Mouse (Mus musculus): Measurements from ENCODE around the gene Tgm5. TPM values are rescaled to one million over a fixed set of nuclear protein-coding genes. Genes with fewer than 3 reads are reported as not detected.
"Not testable (repeated sequence)": the region's sequence is repeated elsewhere in the genome, so short reads cannot be mapped to it uniquely, and the experiment has no call there.

Tgm5 gene
- total RNA-seq, 2 experiments from 2014 or later, result not detected

DNA sequence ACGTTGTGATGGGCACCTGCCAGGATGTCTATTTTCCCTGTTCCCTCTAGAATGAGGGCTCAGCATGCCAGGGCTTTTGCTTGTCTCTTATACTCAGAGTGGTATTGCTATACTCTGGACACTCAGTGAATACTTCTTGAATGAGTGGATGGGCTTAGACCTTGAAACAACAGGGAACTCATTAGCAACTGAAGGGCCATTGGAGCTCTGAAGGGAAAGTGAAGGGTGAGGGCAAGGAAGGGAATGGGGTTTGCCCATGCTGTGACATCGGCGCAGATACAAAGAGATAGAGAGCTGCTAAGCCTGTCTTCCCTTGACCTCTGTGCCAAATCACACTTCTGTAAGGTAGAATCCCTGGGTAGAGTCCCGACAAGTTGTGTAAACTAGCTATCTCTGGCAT is 40.0 kb downstream of the Tgm5 start:
- no peak for ATAC-seq (replicated peaks; ENCODE audit: poor library complexity, severe bottlenecking)

DNA sequence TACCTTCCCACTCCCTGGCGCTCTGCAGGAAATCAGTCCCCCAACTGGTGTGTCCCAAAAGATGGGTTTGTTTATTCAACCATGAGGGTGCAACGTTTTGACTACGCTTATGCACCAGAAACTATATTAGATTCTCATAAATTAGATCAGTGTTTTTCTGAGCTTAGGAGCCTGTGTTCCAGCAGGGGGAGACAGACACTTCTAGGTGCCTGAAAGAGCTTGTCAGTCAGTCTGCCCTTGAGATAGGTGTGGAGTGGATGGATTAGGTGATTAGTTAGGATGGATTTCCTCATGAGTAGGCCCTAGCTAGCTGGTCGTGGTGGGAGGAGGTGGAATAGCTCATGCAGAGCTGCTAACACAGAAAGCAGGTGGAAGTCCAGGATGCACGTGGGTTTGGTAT is 44.5 kb downstream of the Tgm5 start:
- no peak for ATAC-seq (replicated peaks; ENCODE audit: poor library complexity, severe bottlenecking)

GRCm38 (mm10) chr2:121039382-121039781 is 46.3 kb downstream of the Tgm5 start:
- no peak for ATAC-seq (replicated peaks; ENCODE audit: poor library complexity, severe bottlenecking)

GRCm38 (mm10) chr2:121038851-121039250 is 46.8 kb downstream of the Tgm5 start:
- ATAC-seq (replicated peaks; ENCODE audit: poor library complexity, severe bottlenecking), result not testable (repeated sequence)

GRCm38 (mm10) chr2:121036733-121037341 is 48.8 kb downstream of the Tgm5 start, which contains the start of gene Epb42:
Epb42 (minus strand) TSS chr2:121037072.
- ATAC-seq (replicated peaks; ENCODE audit: poor library complexity, severe bottlenecking), result no peak

DNA sequence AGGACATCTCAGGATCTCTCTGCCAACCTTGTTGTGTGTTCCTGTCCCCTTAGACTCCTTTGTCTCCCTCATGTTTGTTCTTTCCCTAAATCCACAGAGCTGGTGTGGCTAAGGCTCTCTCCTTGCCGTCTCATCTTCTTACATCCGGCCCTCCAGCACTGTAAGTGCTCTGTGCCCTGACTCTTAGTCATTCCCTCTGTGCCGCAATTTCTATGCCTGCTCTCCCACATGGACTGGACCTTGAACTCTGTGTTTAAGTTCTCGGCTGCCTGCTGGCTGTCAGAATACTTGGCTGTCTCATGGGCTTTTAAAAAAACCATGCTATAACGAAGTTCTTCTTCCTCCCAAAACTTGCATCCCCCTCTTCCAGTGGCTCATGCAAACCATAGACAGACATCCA is 62.7 kb downstream of the Tgm5 start:
- ATAC-seq (replicated peaks; ENCODE audit: poor library complexity, severe bottlenecking), result no peak

DNA sequence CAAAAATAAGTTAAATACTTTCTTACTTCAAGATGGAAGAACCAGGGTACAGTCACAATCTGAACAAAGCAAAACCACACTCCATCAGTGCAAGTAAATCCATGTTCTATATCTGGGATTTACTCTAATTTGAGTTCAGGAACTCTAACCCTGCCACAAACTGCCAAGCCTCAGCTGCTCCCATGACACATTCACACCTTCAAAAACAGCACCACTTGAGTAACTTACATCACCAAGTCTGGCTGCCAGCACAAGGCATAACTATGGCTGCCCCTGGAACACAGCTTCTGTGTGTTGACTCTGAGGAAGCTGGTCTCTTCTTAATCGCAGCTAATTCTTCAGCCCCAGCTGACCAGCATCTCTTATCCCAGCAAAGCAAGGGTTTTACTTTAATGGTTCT is 68.5 kb downstream of the Tgm5 start:
- no peak for ATAC-seq (replicated peaks; ENCODE audit: poor library complexity, severe bottlenecking)

DNA sequence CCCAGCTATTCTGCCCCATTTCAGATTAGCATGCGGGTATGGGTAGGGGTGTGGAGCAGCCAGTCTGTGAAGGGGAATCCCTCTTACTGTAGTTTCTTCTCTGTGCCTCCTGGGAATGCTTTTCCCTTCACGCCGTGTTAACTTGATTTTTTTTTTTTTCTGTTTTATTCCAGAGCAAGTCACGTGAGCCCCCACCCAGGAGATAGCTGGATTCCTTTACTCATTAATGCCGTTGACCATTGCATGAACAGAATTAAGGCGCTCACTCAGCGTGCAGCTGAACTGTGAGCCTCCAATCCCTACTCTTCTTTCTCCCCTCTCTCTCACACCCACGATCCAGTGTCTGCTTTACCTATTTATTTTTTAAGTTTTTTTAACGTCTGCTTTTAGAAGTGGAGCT is 69.4 kb downstream of the Tgm5 start:
- ATAC-seq (replicated peaks; ENCODE audit: poor library complexity, severe bottlenecking), result no peak

DNA sequence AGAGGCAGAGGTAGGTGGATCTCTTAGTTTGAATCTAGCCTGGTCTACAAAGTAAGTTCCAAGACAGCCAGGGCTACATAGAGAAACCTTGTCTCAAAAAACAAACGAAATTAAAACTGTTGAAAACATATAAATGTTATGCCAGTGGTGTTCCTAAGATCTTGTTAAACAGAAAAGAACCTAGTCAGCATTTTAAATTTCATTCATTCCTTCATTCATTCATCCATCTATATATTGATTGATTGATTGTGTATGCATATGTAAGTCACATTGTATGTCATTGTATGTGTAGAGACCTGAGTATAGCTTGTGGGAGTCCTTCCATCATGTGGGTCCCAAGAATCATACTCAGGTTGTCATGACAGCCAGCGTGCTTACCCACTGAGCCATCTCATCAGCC is 70.1 kb downstream of the Tgm5 start:
- ATAC-seq (replicated peaks; ENCODE audit: poor library complexity, severe bottlenecking), result no peak

GRCm38 (mm10) chr2:121012676-121013075 is 73.0 kb downstream of the Tgm5 start:
- ATAC-seq (replicated peaks; ENCODE audit: poor library complexity, severe bottlenecking), result no peak

GRCm38 (mm10) chr2:121009071-121009677 is 76.5 kb downstream of the Tgm5 start:
- ATAC-seq (replicated peaks; ENCODE audit: poor library complexity, severe bottlenecking), result no peak

DNA sequence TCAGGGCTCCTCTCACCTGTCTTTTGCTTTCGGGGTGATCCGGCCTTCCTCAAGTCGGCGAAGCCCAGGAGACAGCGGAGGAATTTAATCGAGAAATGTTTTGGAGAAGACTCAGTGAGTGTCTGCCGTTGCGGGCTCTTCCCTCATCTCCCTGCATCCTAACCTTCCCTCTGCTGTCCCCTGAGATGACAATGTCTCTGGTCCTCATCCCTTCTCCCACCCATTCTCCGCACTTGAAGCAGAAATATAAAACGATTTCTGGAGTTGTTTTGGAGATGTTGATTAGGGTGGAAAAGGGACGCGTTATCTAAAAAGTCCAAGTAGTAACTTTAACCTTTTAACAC is 77.0 kb downstream of the Tgm5 start:
- peak; percentile 5; the same call in 1 of the 2 replicates for ATAC-seq (replicated peaks; ENCODE audit: poor library complexity, severe bottlenecking)

GRCm38 (mm10) chr2:121007925-121008663 is 77.5 kb downstream of the Tgm5 start, which contains the start of gene Ccndbp1:
Ccndbp1 (plus strand) TSS chr2:121008403.
- peak; percentile 98 for ATAC-seq (replicated peaks; ENCODE audit: poor library complexity, severe bottlenecking)

DNA sequence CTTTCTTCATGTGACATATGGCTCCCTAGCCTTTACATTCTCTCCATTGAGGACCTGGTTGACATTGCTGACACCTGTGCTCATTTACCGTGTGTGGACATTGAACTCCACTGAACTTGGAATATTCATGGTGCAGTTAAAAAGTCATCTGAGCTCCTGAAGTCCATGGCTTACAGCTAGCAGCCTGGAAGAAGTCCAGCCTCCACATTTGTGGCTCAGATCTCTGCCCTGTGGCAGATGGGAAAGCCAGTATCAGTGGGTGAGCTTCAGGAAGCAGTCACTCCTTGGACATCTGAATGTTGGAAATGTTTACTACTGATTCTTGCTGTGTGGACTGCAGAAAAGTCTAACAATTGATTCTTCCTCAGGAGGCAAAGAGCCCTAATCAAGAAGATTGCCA is 78.7 kb downstream of the Tgm5 start:
- no peak for ATAC-seq (replicated peaks; ENCODE audit: poor library complexity, severe bottlenecking)

DNA sequence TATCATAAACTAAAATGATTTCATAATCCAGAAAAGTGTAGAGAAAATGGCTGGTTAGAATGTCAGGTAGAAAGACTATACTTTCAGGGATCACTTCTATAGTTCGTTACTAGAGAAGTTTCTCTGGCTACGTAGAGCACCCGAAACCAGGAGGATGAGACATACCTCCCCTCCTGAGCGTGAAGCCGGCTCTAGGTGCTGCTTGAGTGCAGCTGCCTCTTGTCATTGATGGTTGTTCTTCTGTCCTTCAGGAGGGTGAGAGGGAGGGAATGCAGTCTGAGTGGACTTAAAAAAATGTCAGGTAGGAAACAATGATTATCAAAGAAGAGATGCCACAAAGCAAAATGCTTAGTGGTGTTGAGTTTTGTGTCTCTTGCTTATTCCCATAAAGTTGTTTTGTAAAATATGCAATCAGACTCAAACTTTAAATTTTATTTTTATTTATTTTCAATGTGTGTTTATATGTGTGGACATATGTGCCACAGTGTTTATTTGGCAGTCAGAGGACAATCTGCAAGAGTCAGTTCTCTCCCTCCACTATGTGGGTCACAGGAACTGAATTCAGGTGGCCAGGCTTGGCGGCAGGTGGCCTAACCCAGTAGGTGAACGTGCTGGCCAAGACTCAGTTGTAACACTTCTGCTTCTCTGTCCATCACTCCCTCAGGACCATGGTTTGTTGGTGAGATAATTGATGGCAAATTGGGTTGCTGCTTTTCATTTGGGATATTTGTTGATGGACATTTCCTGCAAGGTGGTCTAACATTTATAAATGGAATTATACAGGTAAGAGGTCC is 81.4 kb downstream of the Tgm5 start:
- no peak for ATAC-seq (replicated peaks; ENCODE audit: poor library complexity, severe bottlenecking)

DNA sequence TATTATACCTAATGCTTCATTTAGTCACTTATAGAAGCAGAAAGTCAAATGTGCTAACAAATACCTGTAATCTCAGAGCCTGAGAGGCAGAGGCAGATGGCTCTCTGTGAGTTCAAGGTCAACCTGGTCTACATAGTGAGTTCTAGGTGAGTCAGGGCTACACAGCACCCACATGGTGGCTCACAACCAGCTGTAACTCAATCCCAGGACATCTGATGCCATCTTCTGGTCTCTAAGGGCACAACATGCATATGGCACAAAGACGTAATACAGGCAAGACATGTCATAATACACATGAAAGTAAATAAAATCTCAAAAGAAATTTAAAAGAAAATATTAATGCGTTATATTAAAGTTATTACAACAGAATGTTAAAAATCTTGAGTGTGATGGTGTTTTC is 82.1 kb downstream of the Tgm5 start:
- no peak for ATAC-seq (replicated peaks; ENCODE audit: poor library complexity, severe bottlenecking)

DNA sequence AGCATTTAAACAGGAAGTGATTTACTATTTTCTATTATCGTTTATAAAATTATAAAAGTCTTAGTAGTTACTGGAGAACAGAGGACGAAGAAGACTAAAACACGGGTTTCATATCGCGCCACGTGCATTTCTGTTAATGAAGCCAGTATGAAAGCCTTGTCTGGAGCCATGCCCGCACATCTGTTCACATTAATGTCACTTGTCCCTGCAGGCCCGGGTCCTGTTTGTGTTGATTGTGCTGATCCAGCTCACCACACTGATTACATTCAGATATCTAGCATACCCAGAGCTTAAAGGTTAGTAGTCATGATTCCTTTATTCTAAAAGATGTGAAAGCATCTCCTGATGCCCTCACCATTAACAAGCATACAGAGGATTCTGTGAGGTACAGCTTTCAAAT is 86.8 kb downstream of the Tgm5 start:
- ATAC-seq (replicated peaks; ENCODE audit: poor library complexity, severe bottlenecking), result no peak

DNA sequence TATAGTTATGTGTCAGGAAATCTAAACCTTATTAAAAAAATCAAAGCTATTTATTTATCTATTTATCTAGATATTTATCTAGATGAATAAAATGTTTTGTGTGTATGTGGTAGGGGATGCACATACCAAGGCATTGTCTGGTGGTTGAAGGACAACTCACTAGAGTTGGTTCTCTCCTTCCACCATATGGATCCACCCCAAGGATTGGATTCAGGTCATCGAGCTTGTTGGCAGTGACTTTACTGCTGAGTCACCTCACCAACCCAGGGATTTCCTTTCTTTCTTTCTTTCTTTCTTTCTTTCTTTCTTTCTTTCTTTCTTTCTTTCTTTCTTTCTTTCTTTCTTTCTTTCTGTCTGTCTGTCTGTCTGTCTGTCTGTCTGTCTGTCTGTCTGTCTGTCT is 89.0 kb downstream of the Tgm5 start:
- ATAC-seq (replicated peaks; ENCODE audit: poor library complexity, severe bottlenecking), result not testable (repeated sequence)

Data from granulocyte monocyte progenitor cell, adult 5-6 weeks (primary cell).